Mouse (Mus musculus) embryonic facial prominence, embryonic 15.5 days (tissue): ENCODE results near the gene Nek2. TPM values are rescaled to one million over a fixed set of nuclear protein-coding genes. Genes with fewer than 3 reads are reported as not detected.
A peak's percentile ranks its signal among the peaks of the same experiment; 100 is the strongest.

Source experiments
- ATAC-seq: fragments of 200-750 bp; cut with Nextera tagmentation; 2 replicates; pipeline ENCODE4 v1.8.0; 2017; ENCODE audit warnings: low read depth, moderate TSS enrichment; ENCODE audit not compliant: insufficient number of reproducible peaks, low FRiP score, low TSS enrichment
- H3K27ac ChIP-seq: fragments of 300-500 bp; sonication (generic); replicated peaks from 2 replicates; pipeline ENCODE4 v1.5.1; 2015; ENCODE audit warnings: mild to moderate bottlenecking, inconsistent platforms
- H3K27me3 ChIP-seq: fragments of 300-500 bp; sonication (generic); 2 replicates; pipeline ENCODE4 v1.6.1; 2015; ENCODE audit warnings: inconsistent platforms
- H3K36me3 ChIP-seq: fragments of 300-500 bp; sonication (generic); 2 replicates; pipeline ENCODE4 v1.6.1; 2015; ENCODE audit warnings: mild to moderate bottlenecking, inconsistent platforms
- H3K4me1 ChIP-seq: fragments of 300-500 bp; sonication (generic); 2 replicates; pipeline ENCODE4 v1.6.1; 2015; ENCODE audit warnings: inconsistent platforms
- H3K4me2 ChIP-seq: fragments of 300-500 bp; sonication (generic); replicated peaks from 2 replicates; pipeline ENCODE4 v1.6.1; 2015; ENCODE audit warnings: mild to moderate bottlenecking, inconsistent platforms
- H3K4me3 ChIP-seq: fragments of 300-500 bp; sonication (generic); replicated peaks from 2 replicates; pipeline ENCODE4 v1.5.1; 2015; ENCODE audit warnings: mild to moderate bottlenecking, inconsistent platforms
- H3K9ac ChIP-seq: fragments of 300-500 bp; sonication (generic); 2 replicates; pipeline ENCODE4 v1.6.1; 2015; ENCODE audit warnings: inconsistent platforms
- H3K9me3 ChIP-seq: fragments of 300-500 bp; sonication (generic); replicated peaks from 2 replicates; pipeline ENCODE4 v1.6.1; 2016; ENCODE audit warnings: inconsistent platforms
- WGBS: fragments of 180-500 bp; shearing (Covaris S2); methylation state at CpG from one replicate; pipeline ENCODE4 v1.1.7; 2015; 5-methylcytosine and 5-hydroxymethylcytosine counted together
- polyA plus RNA-seq: library from polyadenylated mRNA; unstranded; fragments of >200 nt; fragmentation: Nextera tagmentation; extraction: Ambion mirVana; gene quantifications from 2 replicates; pipeline ENCODE4 v1.2.1, GENCODE M21; 2015

The Nek2 gene
- polyA plus RNA-seq, 1 experiment from 2014 or later, result 36.8 TPM

DNA sequence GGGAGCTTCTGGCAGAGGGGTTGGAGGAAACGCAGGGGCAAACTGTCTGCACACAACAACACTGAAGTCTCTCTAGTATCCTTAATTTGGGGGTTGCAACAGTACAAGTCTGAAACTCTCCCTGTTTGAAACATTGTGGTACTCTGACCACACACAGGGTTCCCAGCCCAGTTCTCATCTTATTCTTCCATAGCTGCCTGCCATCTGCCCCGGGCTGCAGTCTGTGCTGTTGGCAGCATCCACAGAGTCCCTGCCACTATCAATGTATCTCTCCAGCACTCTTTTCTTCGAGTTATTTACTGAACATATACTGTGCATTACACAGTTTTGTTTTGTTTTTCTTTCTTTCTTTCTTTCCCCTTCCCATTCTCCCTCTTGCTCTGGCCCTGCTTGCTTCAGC, 4.6 kb upstream of the Nek2 start:
- ATAC-seq, result no peak

DNA sequence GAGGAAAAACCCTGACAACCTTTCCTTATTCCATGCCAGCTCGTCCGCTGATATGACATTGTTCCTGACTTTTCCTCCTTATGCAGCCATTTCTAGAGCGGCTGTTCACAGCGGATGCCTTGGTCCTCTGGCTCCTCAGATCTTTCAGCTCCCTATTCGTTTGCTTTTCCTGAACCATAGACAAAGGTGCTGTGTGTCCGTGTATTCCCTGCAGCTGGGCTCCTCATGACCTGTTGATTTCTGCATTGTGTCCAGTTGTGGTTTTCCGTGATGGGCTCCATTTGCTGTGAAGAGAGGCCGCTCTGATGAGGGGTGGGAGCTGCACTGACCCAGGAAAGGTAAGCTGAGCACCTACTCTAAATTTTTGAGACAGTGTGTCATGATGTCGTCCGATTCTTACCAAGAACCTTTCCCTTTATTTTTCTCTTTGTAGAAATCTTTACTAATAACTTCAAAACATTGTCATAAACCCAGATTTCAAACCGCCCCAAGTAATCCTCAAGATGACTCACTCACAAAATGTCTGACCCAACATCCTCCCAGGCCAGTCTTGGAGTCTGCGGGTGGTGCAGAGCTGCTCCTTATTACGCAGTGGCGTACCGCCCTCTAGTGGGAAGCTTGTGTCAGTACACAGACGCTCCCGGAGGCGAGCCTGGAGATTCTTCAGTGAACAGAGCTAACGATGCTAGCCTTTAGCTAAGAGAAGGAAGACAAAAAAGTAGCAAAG, 3.7 kb upstream of the Nek2 start:
- Histone ChIP-seq H3K27ac (0 out of 2 replicates have a peak overlapping the region, but pooled peaks have one; percentile 28), H3K4me1 (peaks cover 18% of the 10 kb centered on the region), H3K4me3 (no peak overlapping the region), H3K9me3 (no peaks in the 10 kb centered on the region), H3K36me3 (no peaks in the 10 kb centered on the region), H3K4me2 (no peak overlapping the region), H3K27me3 (no peaks in the 10 kb centered on the region), H3K9ac (no peak overlapping the region)
- 33% methylated on average over 19 of the region's 19 CpGs for WGBS
- ATAC-seq, result peak; percentile 73; the same call in 1 of the 2 replicates

More for the DNA sequence above, 4.6 kb upstream of the Nek2 start:
- Histone ChIP-seq H3K9me3 (no peaks in the 10 kb centered on the region), H3K36me3 (no peaks in the 10 kb centered on the region), H3K27ac (no peak overlapping the region), H3K4me1 (peaks cover 9% of the 10 kb centered on the region; the same call in 1 of the 2 replicates), H3K9ac (no peak overlapping the region), H3K4me3 (no peak overlapping the region), H3K4me2 (no peak overlapping the region), H3K27me3 (no peaks in the 10 kb centered on the region)
- WGBS, result 78% methylated on average over 3 of the region's 3 CpGs

DNA sequence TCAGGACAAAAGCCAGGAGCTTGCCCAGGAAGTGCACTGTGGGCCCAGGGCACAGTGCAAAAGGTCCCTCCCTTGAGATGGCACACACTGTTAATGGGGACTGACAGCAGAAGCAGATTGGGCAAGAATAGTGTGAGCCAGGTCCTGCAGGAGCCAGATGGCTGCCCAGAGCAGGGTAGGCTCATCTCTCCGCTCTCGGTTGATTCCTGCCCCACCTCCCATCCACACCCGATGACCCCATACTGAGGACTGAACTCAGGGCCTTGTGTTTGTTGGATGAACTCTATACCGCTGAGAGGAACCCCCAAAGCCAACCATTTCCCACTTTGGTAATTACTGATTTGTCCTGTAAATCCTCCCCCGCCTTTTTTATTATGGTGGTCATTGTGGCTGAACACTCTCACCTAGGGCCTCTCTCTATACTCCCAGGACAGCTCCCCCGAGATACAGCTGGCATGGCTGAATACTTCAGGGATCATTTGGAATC, 3.1 kb upstream of the Nek2 start:
- Histone ChIP-seq H3K9me3 (no peaks in the 10 kb centered on the region), H3K27me3 (no peaks in the 10 kb centered on the region), H3K9ac (no peak overlapping the region; the same call in 1 of the 2 replicates), H3K4me3 (no peak overlapping the region), H3K36me3 (no peaks in the 10 kb centered on the region; the same call in 1 of the 2 replicates), H3K27ac (no peak overlapping the region), H3K4me2 (no peak overlapping the region), H3K4me1 (peaks cover 18% of the 10 kb centered on the region)
- no peak for ATAC-seq
- WGBS, result 44% methylated on average over 6 of the region's 6 CpGs

DNA sequence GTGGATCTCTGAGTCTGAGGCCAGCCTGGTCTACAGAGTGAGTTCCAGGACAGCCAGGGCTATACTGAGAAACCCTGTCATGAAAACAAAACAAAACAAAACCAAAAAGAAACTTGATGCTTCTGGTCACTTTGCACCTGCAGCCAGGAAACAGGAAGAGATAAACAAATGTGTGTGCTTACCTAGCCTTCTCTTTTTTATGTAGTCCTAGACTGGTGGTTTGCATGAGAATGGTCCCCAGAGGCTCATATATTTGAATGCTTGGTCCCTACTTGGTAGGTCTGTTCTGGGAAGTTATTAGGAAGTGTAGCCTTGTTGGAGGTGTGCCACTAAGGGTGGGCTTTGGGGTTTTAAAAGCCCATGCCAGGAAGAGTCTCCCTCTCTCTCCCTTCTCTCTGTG, 2.2 kb upstream of the Nek2 start:
- Histone ChIP-seq H3K27me3 (no peaks in the 10 kb centered on the region), H3K9me3 (no peaks in the 10 kb centered on the region), H3K4me2 (no peak overlapping the region), H3K9ac (no peak overlapping the region), H3K27ac (no peak overlapping the region), H3K4me3 (no peak overlapping the region), H3K4me1 (peaks cover 18% of the 10 kb centered on the region), H3K36me3 (peaks cover 2% of the 10 kb centered on the region)
- ATAC-seq, result no peak

DNA sequence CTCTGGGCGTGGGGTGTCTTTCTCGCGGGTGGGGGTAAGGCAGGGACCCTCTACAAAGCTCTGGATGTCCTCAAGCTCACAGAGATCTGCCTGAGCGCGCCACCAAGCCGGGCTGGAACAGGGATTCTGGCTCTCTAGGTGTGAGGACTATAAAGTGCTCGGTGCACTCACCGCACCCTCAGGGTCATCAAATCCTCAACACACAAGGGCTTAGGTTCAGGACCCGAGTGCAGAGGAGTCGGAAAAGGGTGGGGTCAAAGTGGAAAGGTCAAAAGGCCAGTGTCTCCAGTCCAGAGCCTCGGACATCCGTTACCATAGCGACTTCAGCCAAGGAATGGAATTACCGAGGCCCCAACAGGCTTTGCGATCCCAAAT, 306 bp upstream of the Nek2 start:
- Histone ChIP-seq H3K4me1 (peaks cover 18% of the 10 kb centered on the region), H3K9me3 (no peaks in the 10 kb centered on the region), H3K4me3 (peak overlapping the region; percentile 83), H3K36me3 (peaks cover 15% of the 10 kb centered on the region), H3K4me2 (peak overlapping the region; percentile 89), H3K27ac (0 out of 2 replicates have a peak overlapping the region, but pooled peaks have one; percentile 17), H3K27me3 (no peaks in the 10 kb centered on the region), H3K9ac (peak overlapping the region; percentile 33; the same call in 1 of the 2 replicates)
- 6% methylated on average over 15 of the region's 15 CpGs for WGBS
- peak; percentile 27 for ATAC-seq

DNA sequence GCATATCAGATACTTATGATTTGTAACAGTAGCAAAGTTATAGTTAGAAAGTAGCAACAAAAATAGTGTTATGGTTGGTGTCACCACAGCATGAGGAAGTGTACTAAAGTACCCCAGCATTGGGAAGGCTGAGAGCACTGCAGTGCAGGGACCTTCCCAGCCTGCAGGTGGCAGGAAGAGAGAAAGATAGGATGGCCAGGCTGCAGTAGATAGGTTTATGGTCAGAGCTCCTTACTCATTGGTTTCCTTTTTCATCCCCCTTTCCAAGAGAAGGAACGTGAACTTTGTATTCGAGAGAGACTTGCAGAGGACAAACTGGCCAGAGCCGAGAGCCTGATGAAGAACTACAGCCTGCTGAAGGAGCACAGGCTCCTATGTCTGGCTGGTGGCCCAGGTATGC, 7.9 kb downstream of the Nek2 start:
- Histone ChIP-seq H3K4me1 (no peaks in the 10 kb centered on the region), H3K4me3 (no peak overlapping the region), H3K4me2 (no peak overlapping the region), H3K27ac (no peak overlapping the region), H3K9ac (no peak overlapping the region), H3K36me3 (peaks cover 64% of the 10 kb centered on the region), H3K9me3 (no peaks in the 10 kb centered on the region), H3K27me3 (no peaks in the 10 kb centered on the region)
- ATAC-seq, result no peak
- WGBS, result 94% methylated on average over 3 of the region's 3 CpGs

DNA sequence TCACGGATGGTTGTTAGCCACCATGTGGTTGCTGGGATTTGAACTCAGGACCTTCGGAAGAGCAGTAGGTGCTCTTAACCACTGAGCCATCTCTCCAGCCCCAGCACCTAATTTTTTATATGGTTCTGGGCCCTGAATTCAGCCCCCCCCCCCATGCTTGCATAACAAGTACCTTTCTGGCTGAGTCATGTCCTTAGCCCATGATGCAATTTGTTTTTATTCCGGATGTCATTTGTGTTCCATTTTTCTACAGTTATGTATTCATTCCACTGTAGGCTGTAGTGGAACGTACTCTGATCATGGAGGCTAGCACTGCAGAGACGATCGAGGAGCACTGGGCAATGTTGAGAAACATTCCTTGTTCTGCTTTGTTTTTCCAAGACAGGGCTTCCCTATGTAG, 12.2 kb downstream of the Nek2 start:
- H3K4me2 ChIP-seq, result no peak overlapping the region
- H3K4me1 ChIP-seq, result no peaks in the 10 kb centered on the region
- H3K27ac ChIP-seq, result no peak overlapping the region
- no peak overlapping the region for H3K4me3 ChIP-seq
- ATAC-seq, result no peak
- peaks cover 34% of the 10 kb centered on the region for H3K36me3 ChIP-seq
- 91% methylated on average over 6 of the region's 6 CpGs for WGBS
- no peaks in the 10 kb centered on the region for H3K9me3 ChIP-seq
- no peaks in the 10 kb centered on the region for H3K27me3 ChIP-seq
- no peak overlapping the region for H3K9ac ChIP-seq

DNA sequence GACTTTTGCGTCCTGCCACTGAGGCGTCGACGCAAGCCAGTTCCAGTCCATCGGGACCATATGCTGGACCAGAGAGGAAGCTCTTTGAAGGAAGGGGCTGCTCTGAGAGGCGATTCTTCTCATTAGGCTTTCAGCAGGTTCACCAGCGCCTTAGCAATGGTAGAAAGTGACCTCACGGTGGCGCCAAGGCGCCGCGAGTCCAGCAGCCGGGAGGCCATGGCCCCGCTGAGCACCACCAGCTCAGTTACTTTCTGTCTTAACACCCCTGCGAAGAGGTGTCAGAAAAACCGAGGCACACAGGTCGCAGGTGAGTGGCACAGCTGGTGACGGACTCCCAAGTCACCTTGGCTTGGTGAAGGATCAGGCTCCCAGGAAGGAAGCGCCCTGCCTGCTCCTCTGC, 13.6 kb downstream of the Nek2 start:
- Histone ChIP-seq H3K9me3 (no peaks in the 10 kb centered on the region), H3K4me3 (no peak overlapping the region), H3K4me2 (no peak overlapping the region), H3K27me3 (no peaks in the 10 kb centered on the region), H3K9ac (no peak overlapping the region), H3K27ac (no peak overlapping the region), H3K36me3 (peaks cover 22% of the 10 kb centered on the region), H3K4me1 (no peaks in the 10 kb centered on the region)
- WGBS, result 12% methylated on average over 19 of the region's 19 CpGs
- ATAC-seq, result no peak

DNA sequence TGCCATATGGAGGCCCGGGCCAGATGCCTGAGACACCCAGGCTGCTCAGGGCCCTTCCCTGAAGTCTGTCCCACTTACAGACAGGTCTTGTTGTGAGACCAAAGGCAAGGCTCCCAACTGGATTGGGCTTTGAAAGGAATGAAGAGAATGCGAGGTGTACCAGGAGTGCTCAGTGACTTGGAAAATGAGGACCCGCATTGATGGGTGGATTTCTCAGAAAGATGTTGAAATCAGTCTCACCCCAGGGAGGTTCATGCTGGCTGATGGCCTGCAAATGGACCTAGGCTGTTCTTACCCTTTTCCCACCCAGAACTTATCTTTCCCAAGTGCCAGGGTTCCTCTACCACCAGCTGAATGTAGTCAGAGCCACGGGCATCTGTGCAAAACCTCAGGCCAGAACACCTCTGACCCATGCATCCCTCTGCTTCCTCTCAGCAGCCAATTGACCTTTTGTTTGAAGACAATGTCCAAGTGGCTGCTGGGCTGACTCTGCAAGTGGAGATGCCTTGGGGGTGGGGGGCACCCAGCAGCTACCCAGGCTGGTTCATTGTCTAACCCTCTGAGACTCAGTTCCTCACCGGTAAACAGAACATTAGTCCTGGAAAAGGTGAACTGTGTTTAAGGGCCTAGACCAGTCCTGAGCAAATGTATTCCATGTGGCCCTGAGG, 15.2 kb downstream of the Nek2 start:
- H3K9ac ChIP-seq, result no peak overlapping the region
- H3K4me1 ChIP-seq, result no peaks in the 10 kb centered on the region
- H3K4me2 ChIP-seq, result no peak overlapping the region
- H3K4me3 ChIP-seq, result no peak overlapping the region
- H3K27me3 ChIP-seq, result no peaks in the 10 kb centered on the region
- 0 out of 2 replicates have a peak, but pooled peaks cover 7% of the 10 kb centered on the region for H3K36me3 ChIP-seq
- 60% methylated on average over 5 of the region's 5 CpGs for WGBS
- no peak overlapping the region for H3K27ac ChIP-seq
- ATAC-seq, result no peak
- H3K9me3 ChIP-seq, result no peaks in the 10 kb centered on the region

DNA sequence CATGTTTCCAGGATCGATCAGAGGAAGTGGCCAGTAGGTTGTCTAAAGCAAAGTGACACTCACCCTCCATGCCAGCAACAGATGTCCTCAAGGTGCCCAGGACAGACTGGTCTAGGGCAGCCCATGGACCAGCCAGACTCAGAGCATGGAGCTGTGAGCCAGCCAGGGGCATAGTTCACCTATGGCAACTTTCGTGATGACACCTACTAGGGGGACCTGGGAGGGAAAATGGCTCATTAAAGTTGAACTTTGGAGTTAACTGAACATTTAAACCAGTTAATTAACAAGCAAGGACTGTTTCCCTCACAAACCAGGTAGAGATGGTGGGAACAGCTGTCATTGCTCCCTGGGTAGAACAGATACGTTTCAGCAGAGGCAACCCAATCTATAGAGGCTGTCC, 16.4 kb downstream of the Nek2 start:
- Histone ChIP-seq H3K27ac (no peak overlapping the region), H3K9me3 (no peaks in the 10 kb centered on the region), H3K4me1 (no peaks in the 10 kb centered on the region), H3K27me3 (no peaks in the 10 kb centered on the region), H3K9ac (no peak overlapping the region), H3K4me3 (no peak overlapping the region), H3K4me2 (no peak overlapping the region), H3K36me3 (no peaks in the 10 kb centered on the region)
- 78% methylated on average over 3 of the region's 3 CpGs for WGBS
- no peak for ATAC-seq

DNA sequence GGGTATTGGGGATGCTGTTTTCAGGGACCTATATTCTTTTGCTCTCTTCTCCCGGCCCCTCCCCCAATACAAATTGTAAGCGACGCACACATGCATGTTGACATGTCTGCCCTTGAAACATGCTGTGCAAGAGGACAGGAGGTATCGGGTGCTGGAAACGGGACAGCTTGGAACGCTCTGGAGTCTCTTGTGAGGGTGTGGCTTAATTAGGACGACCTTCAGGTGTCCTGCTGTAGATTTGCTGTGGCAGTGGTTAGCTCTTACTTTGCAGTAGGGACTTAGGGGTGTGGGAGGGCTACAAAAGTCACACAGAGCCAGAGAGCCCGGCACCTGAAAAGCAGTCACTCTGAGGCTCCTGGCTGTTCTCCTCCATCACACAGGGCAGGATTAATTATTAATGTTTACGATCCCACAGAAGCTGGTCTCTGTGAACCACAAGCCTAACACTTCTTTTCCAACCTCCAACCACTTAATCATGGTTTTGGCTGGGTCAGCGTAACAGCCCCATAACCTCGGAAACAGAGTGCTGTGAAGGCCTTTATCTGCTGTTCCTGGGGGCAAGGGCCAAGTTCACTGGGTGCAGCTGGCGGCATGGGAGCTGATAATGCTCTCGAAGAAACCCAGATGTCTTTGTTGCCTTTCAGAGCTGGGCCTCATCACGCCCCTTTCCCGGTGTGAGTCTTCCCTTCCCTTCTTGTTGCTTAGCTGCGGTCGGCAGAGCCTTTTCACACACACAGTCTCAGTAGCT, 17.9 kb downstream of the Nek2 start:
- no peaks in the 10 kb centered on the region for H3K9me3 ChIP-seq
- WGBS, result 66% methylated on average over 17 of the region's 17 CpGs
- H3K27ac ChIP-seq, result no peak overlapping the region
- no peak overlapping the region for H3K9ac ChIP-seq
- no peaks in the 10 kb centered on the region for H3K36me3 ChIP-seq
- no peak overlapping the region for H3K4me2 ChIP-seq
- H3K4me1 ChIP-seq, result no peaks in the 10 kb centered on the region
- no peak overlapping the region for H3K4me3 ChIP-seq
- ATAC-seq, result no peak
- no peaks in the 10 kb centered on the region for H3K27me3 ChIP-seq
